Mouse (Mus musculus) brain, embryonic 18.5 days (tissue): Measurements from ENCODE around the gene Bco2.

Source experiments
- DNase-seq: peaks from one replicate; pipeline ENCODE4 v3.0.0-alpha.2; 2012; ENCODE audit warnings: low read depth, low spot score

Bco2 gene

GRCm38 (mm10) chr9:50555094-50555446 is at the start of gene Bco2:
Bco2 (minus strand) TSS chr9:50555181.
- no peak for DNase-seq

- no peak for DNase-seq
Observed at GRCm38 (mm10) chr9:50604338-50604737, 49.4 kb upstream of the Bco2 start.

GRCm38 (mm10) chr9:50603998-50604324 is 49.0 kb upstream of the Bco2 start:
- DNase-seq = no peak

GRCm38 (mm10) chr9:50603189-50603997 is 48.4 kb upstream of the Bco2 start, which contains the start of the genes Sdhd and Timm8b:
Sdhd (minus strand) TSS chr9:50603812.
Timm8b (plus strand) TSS chr9:50603910.
- peak; percentile 91 for DNase-seq

GRCm38 (mm10) chr9:50602055-50602845 is 47.3 kb upstream of the Bco2 start:
- no peak for DNase-seq

- no peak for DNase-seq
Observed at GRCm38 (mm10) chr9:50601536-50601935, 46.6 kb upstream of the Bco2 start.

GRCm38 (mm10) chr9:50596973-50597372 is 42.0 kb upstream of the Bco2 start:
- DNase-seq = no peak

GRCm38 (mm10) chr9:50594794-50595417 is 39.9 kb upstream of the Bco2 start:
- no peak for DNase-seq

GRCm38 (mm10) chr9:50593544-50593943 is 38.6 kb upstream of the Bco2 start:
- no peak for DNase-seq

GRCm38 (mm10) chr9:50592955-50593354 is 38.0 kb upstream of the Bco2 start:
- DNase-seq = no peak

- no peak for DNase-seq
Observed at GRCm38 (mm10) chr9:50590856-50591518, 36.0 kb upstream of the Bco2 start.

GRCm38 (mm10) chr9:50586955-50587354 is 32.0 kb upstream of the Bco2 start:
- DNase-seq = no peak

GRCm38 (mm10) chr9:50585145-50585818 is 30.3 kb upstream of the Bco2 start:
- no peak for DNase-seq

- no peak for DNase-seq
Observed at GRCm38 (mm10) chr9:50580370-50580769, 25.4 kb upstream of the Bco2 start.

- no peak for DNase-seq
Observed at GRCm38 (mm10) chr9:50569599-50570525, 14.9 kb upstream of the Bco2 start.

- DNase-seq = no peak
Observed at GRCm38 (mm10) chr9:50567881-50568280, 12.9 kb upstream of the Bco2 start.

- DNase-seq = no peak
Observed at GRCm38 (mm10) chr9:50567372-50567771, 12.4 kb upstream of the Bco2 start.

- DNase-seq = no peak
Observed at GRCm38 (mm10) chr9:50565940-50566339, 11.0 kb upstream of the Bco2 start.

GRCm38 (mm10) chr9:50565173-50565572 is 10.2 kb upstream of the Bco2 start:
- DNase-seq = no peak

- no peak for DNase-seq
Observed at GRCm38 (mm10) chr9:50561918-50562360, 7.0 kb upstream of the Bco2 start.
